Mouse (Mus musculus) cerebellum, adult 9-11 months (tissue): Measurements from ENCODE around the gene Afap1.
A peak's percentile ranks its signal among the peaks of the same experiment; 100 is the strongest.

Experiments used
- DNase-seq: peaks from one replicate; pipeline ENCODE4 v3.0.0; 2022

The Afap1 gene

GRCm38 (mm10) chr5:35980542-35980941 lies 87.4 kb downstream of the Afap1 start:
- no peak for DNase-seq

- DNase-seq, result no peak
Observed at GRCm38 (mm10) chr5:35981341-35981740, 88.2 kb downstream of the Afap1 start.

- peak; percentile 49 for DNase-seq
Observed at GRCm38 (mm10) chr5:35981976-35982375, 88.9 kb downstream of the Afap1 start.

- DNase-seq, result no peak
Observed at GRCm38 (mm10) chr5:35985611-35986010, 92.5 kb downstream of the Afap1 start.

- no peak for DNase-seq
Observed at GRCm38 (mm10) chr5:35988085-35988484, 95.0 kb downstream of the Afap1 start.

GRCm38 (mm10) chr5:35989506-35989905 lies 96.4 kb downstream of the Afap1 start:
- DNase-seq, result no peak

GRCm38 (mm10) chr5:35989986-35990735 lies 97.0 kb downstream of the Afap1 start:
- peak; percentile 70 for DNase-seq

GRCm38 (mm10) chr5:36003797-36004196 lies 110.7 kb downstream of the Afap1 start:
- no peak for DNase-seq

- DNase-seq, result no peak
Observed at GRCm38 (mm10) chr5:36006106-36006505, 113.0 kb downstream of the Afap1 start.

- DNase-seq, result no peak
Observed at GRCm38 (mm10) chr5:36006586-36006985, 113.5 kb downstream of the Afap1 start.

GRCm38 (mm10) chr5:36007649-36008048 lies 114.5 kb downstream of the Afap1 start:
- peak; percentile 40 for DNase-seq

GRCm38 (mm10) chr5:36009405-36009804 lies 116.3 kb downstream of the Afap1 start:
- no peak for DNase-seq

GRCm38 (mm10) chr5:36018366-36018765 lies 125.2 kb downstream of the Afap1 start:
- no peak for DNase-seq

- DNase-seq, result no peak
Observed at GRCm38 (mm10) chr5:36021091-36021490, 128.0 kb downstream of the Afap1 start.

- no peak for DNase-seq
Observed at GRCm38 (mm10) chr5:36022361-36022760, 129.2 kb downstream of the Afap1 start.

GRCm38 (mm10) chr5:36024003-36024685 lies 131.0 kb downstream of the Afap1 start:
- no peak for DNase-seq

- no peak for DNase-seq
Observed at GRCm38 (mm10) chr5:36025076-36025475, 132.0 kb downstream of the Afap1 start.

- peak; percentile 14 for DNase-seq
Observed at GRCm38 (mm10) chr5:36033531-36034426, 140.7 kb downstream of the Afap1 start.

- no peak for DNase-seq
Observed at GRCm38 (mm10) chr5:36039596-36039995, 146.5 kb downstream of the Afap1 start.

GRCm38 (mm10) chr5:36040398-36041235 lies 147.5 kb downstream of the Afap1 start:
- DNase-seq, result peak; percentile 7

GRCm38 (mm10) chr5:36041236-36041562 lies 148.1 kb downstream of the Afap1 start:
- DNase-seq, result no peak

- DNase-seq, result no peak
Observed at GRCm38 (mm10) chr5:36041756-36042155, 148.6 kb downstream of the Afap1 start.

- no peak for DNase-seq
Observed at GRCm38 (mm10) chr5:36043154-36043553, 150.0 kb downstream of the Afap1 start.
